Mouse (Mus musculus): ENCODE measurements around the gene Itgb5. TPM values are rescaled to one million over a fixed set of nuclear protein-coding genes. Genes with fewer than 3 reads are reported as not detected.
A peak's percentile ranks its signal among the peaks of the same experiment; 100 is the strongest.

Itgb5 gene
- polyA plus RNA-seq, 1 experiment from 2014 or later: 13.5 TPM

GRCm38 (mm10) chr16:33863208-33863751 is 33.8 kb downstream of the Itgb5 start:
- Histone ChIP-seq H3K9me3 (replicated peaks; ENCODE audit: control insufficient read depth, low read length, poor library complexity, severe bottlenecking) (no peaks in the 10 kb centered on the region), H3K4me3 (ENCODE audit: low read depth, low read length) (no peak overlapping the region), H3K4me1 (ENCODE audit: control insufficient read depth, insufficient read depth, low read length) (peaks cover 7% of the 10 kb centered on the region; the same call in 1 of the 2 replicates), H3K36me3 (ENCODE audit: control insufficient read depth, insufficient read depth, low read length) (no peaks in the 10 kb centered on the region), H3K27me3 (ENCODE audit: control insufficient read depth, insufficient read depth, low read depth, low read length) (no peaks in the 10 kb centered on the region), H3K9ac (ENCODE audit: low read depth, low read length) (no peak overlapping the region), H3K27ac (ENCODE audit: low read length) (no peak overlapping the region), H3K4me2 (ENCODE audit: low read length) (no peak overlapping the region)
- WGBS: 77% methylated on average over 5 of the region's 5 CpGs
- no peak for ATAC-seq

GRCm38 (mm10) chr16:33870224-33870785 is 40.8 kb downstream of the Itgb5 start:
- no peak overlapping the region for H3K4me3 ChIP-seq (ENCODE audit: low read depth, low read length)
- H3K4me1 ChIP-seq (ENCODE audit: control insufficient read depth, insufficient read depth, low read length): no peaks in the 10 kb centered on the region
- H3K27me3 ChIP-seq (ENCODE audit: control insufficient read depth, insufficient read depth, low read depth, low read length): no peaks in the 10 kb centered on the region
- no peak overlapping the region for H3K9ac ChIP-seq (ENCODE audit: low read depth, low read length)
- no peak overlapping the region for H3K27ac ChIP-seq (ENCODE audit: low read length)
- WGBS: 90% methylated on average over 3 of the region's 3 CpGs
- H3K36me3 ChIP-seq (ENCODE audit: control insufficient read depth, insufficient read depth, low read length): no peaks in the 10 kb centered on the region
- ATAC-seq: no peak
- no peak overlapping the region for H3K4me2 ChIP-seq (ENCODE audit: low read length)
- H3K9me3 ChIP-seq (replicated peaks; ENCODE audit: control insufficient read depth, low read length, poor library complexity, severe bottlenecking): no peaks in the 10 kb centered on the region

GRCm38 (mm10) chr16:33870988-33871758 is 41.7 kb downstream of the Itgb5 start:
- Histone ChIP-seq H3K4me1 (ENCODE audit: control insufficient read depth, insufficient read depth, low read length) (no peaks in the 10 kb centered on the region), H3K9me3 (replicated peaks; ENCODE audit: control insufficient read depth, low read length, poor library complexity, severe bottlenecking) (no peaks in the 10 kb centered on the region), H3K9ac (ENCODE audit: low read depth, low read length) (no peak overlapping the region), H3K27me3 (ENCODE audit: control insufficient read depth, insufficient read depth, low read depth, low read length) (no peaks in the 10 kb centered on the region), H3K36me3 (ENCODE audit: control insufficient read depth, insufficient read depth, low read length) (no peaks in the 10 kb centered on the region), H3K27ac (ENCODE audit: low read length) (no peak overlapping the region), H3K4me3 (ENCODE audit: low read depth, low read length) (no peak overlapping the region), H3K4me2 (ENCODE audit: low read length) (no peak overlapping the region)
- 77% methylated on average over 13 of the region's 13 CpGs for whole genome bisulfite sequencing
- ATAC-seq: no peak

GRCm38 (mm10) chr16:33871865-33872443 is 42.5 kb downstream of the Itgb5 start:
- H3K9ac ChIP-seq (ENCODE audit: low read depth, low read length): no peak overlapping the region
- H3K4me1 ChIP-seq (ENCODE audit: control insufficient read depth, insufficient read depth, low read length): no peaks in the 10 kb centered on the region
- no peak overlapping the region for H3K4me3 ChIP-seq (ENCODE audit: low read depth, low read length)
- 81% methylated on average over 14 of the region's 14 CpGs for WGBS
- no peaks in the 10 kb centered on the region for H3K9me3 ChIP-seq (replicated peaks; ENCODE audit: control insufficient read depth, low read length, poor library complexity, severe bottlenecking)
- H3K36me3 ChIP-seq (ENCODE audit: control insufficient read depth, insufficient read depth, low read length): no peaks in the 10 kb centered on the region
- ATAC-seq: no peak
- no peaks in the 10 kb centered on the region for H3K27me3 ChIP-seq (ENCODE audit: control insufficient read depth, insufficient read depth, low read depth, low read length)
- no peak overlapping the region for H3K27ac ChIP-seq (ENCODE audit: low read length)
- H3K4me2 ChIP-seq (ENCODE audit: low read length): no peak overlapping the region

- no peak for ATAC-seq
- Histone ChIP-seq H3K4me3 (ENCODE audit: low read depth, low read length) (no peak overlapping the region), H3K27ac (ENCODE audit: low read length) (no peak overlapping the region), H3K4me1 (ENCODE audit: control insufficient read depth, insufficient read depth, low read length) (no peaks in the 10 kb centered on the region), H3K9me3 (replicated peaks; ENCODE audit: control insufficient read depth, low read length, poor library complexity, severe bottlenecking) (no peaks in the 10 kb centered on the region), H3K4me2 (ENCODE audit: low read length) (no peak overlapping the region), H3K9ac (ENCODE audit: low read depth, low read length) (no peak overlapping the region), H3K36me3 (ENCODE audit: control insufficient read depth, insufficient read depth, low read length) (no peaks in the 10 kb centered on the region), H3K27me3 (ENCODE audit: control insufficient read depth, insufficient read depth, low read depth, low read length) (no peaks in the 10 kb centered on the region)
- WGBS: 63% methylated on average over 7 of the region's 7 CpGs
Measured at GRCm38 (mm10) chr16:33873282-33873681, 43.8 kb downstream of the Itgb5 start.

- no peaks in the 10 kb centered on the region for H3K27me3 ChIP-seq (ENCODE audit: control insufficient read depth, insufficient read depth, low read depth, low read length)
- WGBS: 56% methylated on average over 6 of the region's 6 CpGs
- H3K4me2 ChIP-seq (ENCODE audit: low read length): no peak overlapping the region
- 0 out of 2 replicates have a peak overlapping the region, but pooled peaks have one; percentile 13 for H3K27ac ChIP-seq (ENCODE audit: low read length)
- H3K9me3 ChIP-seq (replicated peaks; ENCODE audit: control insufficient read depth, low read length, poor library complexity, severe bottlenecking): no peaks in the 10 kb centered on the region
- H3K36me3 ChIP-seq (ENCODE audit: control insufficient read depth, insufficient read depth, low read length): no peaks in the 10 kb centered on the region
- H3K9ac ChIP-seq (ENCODE audit: low read depth, low read length): no peak overlapping the region
- no peak for ATAC-seq
- no peak overlapping the region for H3K4me3 ChIP-seq (ENCODE audit: low read depth, low read length)
- H3K4me1 ChIP-seq (ENCODE audit: control insufficient read depth, insufficient read depth, low read length): 0 out of 2 replicates have a peak, but pooled peaks cover 3% of the 10 kb centered on the region
Measured at GRCm38 (mm10) chr16:33878041-33878783, 48.7 kb downstream of the Itgb5 start.

GRCm38 (mm10) chr16:33879031-33879430 is 49.6 kb downstream of the Itgb5 start:
- 67% methylated on average over 6 of the region's 6 CpGs for WGBS
- Histone ChIP-seq H3K27me3 (ENCODE audit: control insufficient read depth, insufficient read depth, low read depth, low read length) (no peaks in the 10 kb centered on the region), H3K4me2 (ENCODE audit: low read length) (no peak overlapping the region), H3K9me3 (replicated peaks; ENCODE audit: control insufficient read depth, low read length, poor library complexity, severe bottlenecking) (no peaks in the 10 kb centered on the region), H3K4me1 (ENCODE audit: control insufficient read depth, insufficient read depth, low read length) (0 out of 2 replicates have a peak, but pooled peaks cover 6% of the 10 kb centered on the region), H3K9ac (ENCODE audit: low read depth, low read length) (no peak overlapping the region), H3K36me3 (ENCODE audit: control insufficient read depth, insufficient read depth, low read length) (no peaks in the 10 kb centered on the region), H3K4me3 (ENCODE audit: low read depth, low read length) (no peak overlapping the region), H3K27ac (ENCODE audit: low read length) (no peak overlapping the region)
- no peak for ATAC-seq

GRCm38 (mm10) chr16:33879556-33879955 is 50.1 kb downstream of the Itgb5 start:
- Histone ChIP-seq H3K9me3 (replicated peaks; ENCODE audit: control insufficient read depth, low read length, poor library complexity, severe bottlenecking) (no peaks in the 10 kb centered on the region), H3K36me3 (ENCODE audit: control insufficient read depth, insufficient read depth, low read length) (no peaks in the 10 kb centered on the region), H3K27ac (ENCODE audit: low read length) (no peak overlapping the region), H3K4me2 (ENCODE audit: low read length) (no peak overlapping the region), H3K27me3 (ENCODE audit: control insufficient read depth, insufficient read depth, low read depth, low read length) (no peaks in the 10 kb centered on the region), H3K4me1 (ENCODE audit: control insufficient read depth, insufficient read depth, low read length) (0 out of 2 replicates have a peak, but pooled peaks cover 6% of the 10 kb centered on the region), H3K9ac (ENCODE audit: low read depth, low read length) (no peak overlapping the region), H3K4me3 (ENCODE audit: low read depth, low read length) (no peak overlapping the region)
- 69% methylated on average over 4 of the region's 4 CpGs for WGBS
- no peak for ATAC-seq
